Mouse (Mus musculus): ENCODE measurements around the gene Kif26b. TPM values are rescaled to one million over a fixed set of nuclear protein-coding genes. Genes with fewer than 3 reads are reported as not detected.

Gene Kif26b
- polyA plus RNA-seq, 1 experiment from 2014 or later: 10.2 TPM

DNA sequence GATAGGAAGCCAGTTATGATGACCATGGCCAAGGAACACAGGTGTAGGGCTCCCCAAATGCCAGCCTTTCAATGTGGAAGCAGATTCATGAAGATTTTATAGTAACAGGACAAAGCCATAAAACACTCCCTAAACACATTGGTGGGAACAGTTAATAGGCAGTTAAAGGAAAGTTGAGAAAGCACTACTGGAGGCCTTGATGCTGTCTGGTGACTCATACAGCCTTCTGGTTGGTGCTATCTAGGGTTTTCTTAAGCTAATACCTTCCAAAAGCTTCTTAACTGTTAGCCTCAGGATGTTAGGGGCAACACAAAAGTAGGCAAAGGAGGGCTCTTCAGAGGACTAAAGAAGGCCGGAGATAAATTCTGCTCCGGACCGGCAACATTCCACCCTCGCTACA, 366.7 kb downstream of the Kif26b start:
- Histone ChIP-seq H3K27me3 (replicated peaks; ENCODE audit: low read depth, poor library complexity, severe bottlenecking) (no peaks in the 10 kb centered on the region), H3K36me3 (replicated peaks) (peaks cover 4% of the 10 kb centered on the region; the same call in 1 of the 2 replicates), H3K4me3 (no peak overlapping the region), H3K9me3 (no peaks in the 10 kb centered on the region), H3K27ac (replicated peaks) (no peak overlapping the region), H3K4me1 (no peaks in the 10 kb centered on the region)
- DNase-seq (ENCODE audit: low spot score): no peak
- 96% methylated on average over 4 of the region's 4 CpGs for WGBS

DNA sequence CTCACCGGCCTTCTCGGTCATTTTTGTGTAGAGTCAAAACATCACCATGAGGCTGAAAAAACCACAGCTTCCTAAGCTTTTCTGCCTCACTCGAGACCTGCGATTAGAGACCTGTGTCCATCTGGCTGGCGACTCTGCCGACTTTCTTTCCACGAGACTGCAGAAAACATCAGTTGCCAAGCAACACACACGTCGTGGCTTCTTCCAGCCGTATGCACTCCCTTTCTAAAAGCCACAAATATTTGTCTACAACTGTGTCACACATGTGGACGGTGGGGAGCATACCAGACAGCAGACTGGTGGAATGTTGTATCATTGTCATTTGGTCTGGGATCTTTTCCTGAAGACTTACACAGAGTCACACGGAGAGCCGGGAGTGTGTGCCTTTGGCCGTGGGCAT, 382.0 kb downstream of the Kif26b start:
- WGBS: 82% methylated on average over 14 of the region's 14 CpGs
- peaks cover 14% of the 10 kb centered on the region for H3K27me3 ChIP-seq (replicated peaks; ENCODE audit: low read depth, poor library complexity, severe bottlenecking)
- H3K36me3 ChIP-seq (replicated peaks): peaks cover 25% of the 10 kb centered on the region
- no peaks in the 10 kb centered on the region for H3K9me3 ChIP-seq
- no peaks in the 10 kb centered on the region for H3K4me1 ChIP-seq
- no peak overlapping the region for H3K27ac ChIP-seq (replicated peaks)
- no peak for DNase-seq (ENCODE audit: low spot score)
- no peak overlapping the region for H3K4me3 ChIP-seq

DNA sequence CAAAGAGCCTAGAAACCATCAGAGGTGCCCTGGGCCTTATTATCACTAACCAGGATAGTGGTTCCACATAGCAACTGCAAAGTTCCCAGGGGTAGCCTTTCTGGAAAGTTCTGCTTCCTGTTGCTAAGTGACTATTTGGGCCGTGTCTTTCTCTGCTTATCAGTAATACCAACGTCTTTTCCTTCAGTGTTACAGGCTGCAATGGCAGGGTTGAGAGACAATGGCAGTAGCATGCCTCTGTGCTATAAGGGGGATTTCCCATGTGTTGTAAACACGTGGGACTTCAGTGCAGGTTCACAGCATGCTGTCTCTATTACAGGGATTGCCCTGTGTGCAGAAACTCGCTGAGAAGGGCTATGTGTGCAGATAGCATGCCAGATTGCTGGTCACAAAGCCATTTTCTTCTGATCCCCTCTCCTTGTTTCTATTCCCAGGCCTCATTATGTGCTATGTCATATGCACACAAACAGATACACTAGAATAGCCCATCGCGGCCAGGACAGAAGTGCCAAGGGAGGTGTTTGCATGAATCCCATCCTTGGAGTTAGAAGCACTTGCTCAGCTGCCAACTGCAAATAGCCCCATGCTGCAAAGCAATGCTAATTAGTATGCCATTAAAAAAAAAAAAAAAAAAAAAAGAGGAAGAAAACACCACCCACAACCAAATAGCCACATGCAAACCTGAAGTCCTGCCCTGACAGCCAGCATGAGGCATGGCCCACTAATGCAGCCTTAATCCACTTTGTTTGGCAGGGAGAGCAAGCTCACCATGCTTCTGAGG, 384.2 kb downstream of the Kif26b start:
- peaks cover 46% of the 10 kb centered on the region for H3K36me3 ChIP-seq (replicated peaks)
- peaks cover 36% of the 10 kb centered on the region for H3K27me3 ChIP-seq (replicated peaks; ENCODE audit: low read depth, poor library complexity, severe bottlenecking)
- H3K27ac ChIP-seq (replicated peaks): no peak overlapping the region
- 77% methylated on average over 6 of the region's 6 CpGs for WGBS
- no peaks in the 10 kb centered on the region for H3K9me3 ChIP-seq
- DNase-seq (ENCODE audit: low spot score): no peak
- peaks cover 12% of the 10 kb centered on the region for H3K4me1 ChIP-seq
- H3K4me3 ChIP-seq: no peak overlapping the region

DNA sequence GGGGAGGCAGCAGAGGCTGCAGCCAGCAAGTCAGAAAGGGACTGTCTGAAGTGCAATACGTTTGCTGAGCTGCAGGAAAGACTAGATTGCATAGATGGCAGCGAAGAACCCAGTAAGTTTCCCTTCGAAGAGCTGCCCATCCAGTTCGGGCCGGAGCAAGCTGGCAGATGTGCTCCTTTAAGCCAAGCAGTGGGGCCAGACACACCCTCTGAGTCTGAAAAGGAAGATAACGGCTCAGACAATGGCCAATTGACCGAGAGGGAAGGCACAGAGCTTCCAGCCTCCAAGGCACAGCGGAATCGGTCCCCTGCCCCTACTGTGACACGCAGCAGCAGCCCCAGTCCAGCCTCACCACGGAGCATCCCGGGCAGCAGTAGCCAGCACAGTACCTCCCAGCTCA, 386.1 kb downstream of the Kif26b start:
- Histone ChIP-seq H3K27ac (replicated peaks) (0 out of 2 replicates have a peak overlapping the region, but pooled peaks have one; percentile 40), H3K36me3 (replicated peaks) (peaks cover 59% of the 10 kb centered on the region)
- 54% methylated on average over 12 of the region's 12 CpGs for WGBS

DNA sequence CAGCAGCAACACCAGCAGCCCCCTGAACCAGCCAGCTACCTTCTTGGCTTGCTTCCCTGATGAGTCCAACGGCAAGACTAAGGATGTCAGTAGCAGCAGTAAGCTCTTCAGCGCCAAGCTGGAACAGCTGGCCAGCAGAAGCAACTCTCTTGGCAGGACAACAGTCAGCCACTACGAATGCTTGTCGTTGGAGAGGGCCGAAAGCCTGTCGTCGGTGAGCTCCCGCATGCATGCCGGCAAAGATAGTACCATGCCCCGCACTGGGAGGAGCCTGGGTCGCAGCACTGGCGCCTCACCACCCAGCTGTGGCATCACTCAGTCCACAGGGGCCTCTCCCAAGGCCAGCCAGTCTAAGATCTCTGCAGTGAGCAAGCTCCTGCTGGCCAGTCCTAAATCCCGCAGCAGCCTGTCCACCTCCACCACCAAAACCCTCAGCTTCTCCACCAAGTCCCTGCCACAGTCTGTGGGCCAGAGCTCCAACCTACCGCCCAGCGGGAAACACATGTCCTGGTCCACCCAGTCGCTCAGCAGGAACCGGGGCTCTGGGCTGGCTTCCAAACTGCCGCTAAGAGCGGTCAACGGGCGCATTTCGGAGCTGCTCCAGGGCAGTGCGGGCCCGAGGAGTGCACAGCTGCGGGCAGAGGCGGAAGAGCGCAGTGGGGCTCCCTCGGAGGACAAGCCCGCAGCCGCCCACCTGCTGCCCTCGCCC, 388.4 kb downstream of the Kif26b start:
- Histone ChIP-seq H3K27ac (replicated peaks) (peak overlapping the region; percentile 51), H3K4me3 (peak overlapping the region; percentile 12; the same call in 1 of the 2 replicates), H3K36me3 (replicated peaks) (peaks cover 59% of the 10 kb centered on the region), H3K4me1 (peaks cover 12% of the 10 kb centered on the region), H3K27me3 (replicated peaks; ENCODE audit: low read depth, poor library complexity, severe bottlenecking) (peaks cover 42% of the 10 kb centered on the region), H3K9me3 (no peaks in the 10 kb centered on the region)
- DNase-seq (ENCODE audit: low spot score): no peak
- WGBS: 57% methylated on average over 31 of the region's 31 CpGs

More for the DNA sequence above, 386.1 kb downstream of the Kif26b start:
- Histone ChIP-seq H3K4me3 (no peak overlapping the region), H3K4me1 (peaks cover 12% of the 10 kb centered on the region), H3K9me3 (no peaks in the 10 kb centered on the region), H3K27me3 (replicated peaks; ENCODE audit: low read depth, poor library complexity, severe bottlenecking) (peaks cover 42% of the 10 kb centered on the region)
- no peak for DNase-seq (ENCODE audit: low spot score)

DNA sequence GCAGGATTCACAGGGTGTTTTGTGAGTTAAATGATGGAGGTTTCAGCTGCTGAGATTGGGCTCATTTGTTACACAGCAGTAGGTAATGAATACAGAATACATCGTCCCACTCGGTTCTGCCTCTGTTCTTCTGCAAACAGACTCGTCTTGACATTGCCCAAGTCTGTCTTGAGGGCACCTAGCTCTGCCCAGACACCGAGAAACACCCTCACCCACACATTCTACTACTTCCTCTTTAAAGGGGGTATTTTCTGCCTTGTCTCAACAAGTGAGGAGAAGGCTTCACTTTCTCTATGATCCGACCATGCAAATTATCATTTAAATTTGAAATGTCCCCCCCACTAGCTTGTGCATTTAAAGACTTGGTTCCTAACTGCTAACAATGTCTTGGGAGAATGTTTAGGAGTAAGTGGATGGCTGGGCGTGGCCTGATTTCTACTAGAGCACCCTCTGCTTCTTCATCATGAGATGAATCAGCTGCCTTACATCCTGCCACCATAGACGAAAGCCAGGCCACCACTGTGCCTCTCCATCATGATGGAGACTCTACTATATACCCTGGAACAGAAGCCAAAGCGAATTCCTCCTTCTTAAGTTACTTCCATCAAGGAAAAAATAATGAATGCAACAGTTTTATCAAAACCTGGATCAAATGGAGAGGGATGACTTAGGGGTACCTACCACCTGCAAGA, 395.7 kb downstream of the Kif26b start:
- 83% methylated on average over 8 of the region's 8 CpGs for WGBS
- Histone ChIP-seq H3K27ac (replicated peaks) (no peak overlapping the region), H3K4me1 (no peaks in the 10 kb centered on the region), H3K4me3 (no peak overlapping the region), H3K27me3 (replicated peaks; ENCODE audit: low read depth, poor library complexity, severe bottlenecking) (no peaks in the 10 kb centered on the region), H3K9me3 (no peaks in the 10 kb centered on the region), H3K36me3 (replicated peaks) (peaks cover 26% of the 10 kb centered on the region; the same call in 1 of the 2 replicates)
- no peak for DNase-seq (ENCODE audit: low spot score)

DNA sequence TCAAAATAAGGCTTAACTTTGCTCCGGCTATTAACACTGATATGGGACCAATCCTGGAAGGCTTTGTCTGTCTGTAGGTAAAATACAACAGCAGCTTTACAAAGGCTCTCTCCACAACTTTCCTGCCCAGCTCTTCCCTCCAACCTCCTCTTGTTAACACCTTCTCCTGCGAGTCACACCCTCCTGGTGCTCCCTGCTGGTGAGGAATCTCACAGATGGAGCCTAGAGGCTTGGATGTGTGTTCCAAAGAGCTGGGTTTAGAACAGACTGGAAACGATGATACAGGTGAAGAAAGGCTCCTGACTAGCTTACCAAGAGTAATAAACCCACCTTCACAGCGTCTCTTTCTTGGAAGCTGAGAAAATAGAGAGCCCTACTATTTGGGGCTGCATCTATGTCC, 400.6 kb downstream of the Kif26b start:
- DNase-seq (ENCODE audit: low spot score): no peak
- H3K4me1 ChIP-seq: no peaks in the 10 kb centered on the region
- H3K9me3 ChIP-seq: no peaks in the 10 kb centered on the region
- peaks cover 70% of the 10 kb centered on the region for H3K36me3 ChIP-seq (replicated peaks)
- no peaks in the 10 kb centered on the region for H3K27me3 ChIP-seq (replicated peaks; ENCODE audit: low read depth, poor library complexity, severe bottlenecking)
- WGBS: 74% methylated on average over 4 of the region's 4 CpGs
- H3K27ac ChIP-seq (replicated peaks): no peak overlapping the region
- no peak overlapping the region for H3K4me3 ChIP-seq

DNA sequence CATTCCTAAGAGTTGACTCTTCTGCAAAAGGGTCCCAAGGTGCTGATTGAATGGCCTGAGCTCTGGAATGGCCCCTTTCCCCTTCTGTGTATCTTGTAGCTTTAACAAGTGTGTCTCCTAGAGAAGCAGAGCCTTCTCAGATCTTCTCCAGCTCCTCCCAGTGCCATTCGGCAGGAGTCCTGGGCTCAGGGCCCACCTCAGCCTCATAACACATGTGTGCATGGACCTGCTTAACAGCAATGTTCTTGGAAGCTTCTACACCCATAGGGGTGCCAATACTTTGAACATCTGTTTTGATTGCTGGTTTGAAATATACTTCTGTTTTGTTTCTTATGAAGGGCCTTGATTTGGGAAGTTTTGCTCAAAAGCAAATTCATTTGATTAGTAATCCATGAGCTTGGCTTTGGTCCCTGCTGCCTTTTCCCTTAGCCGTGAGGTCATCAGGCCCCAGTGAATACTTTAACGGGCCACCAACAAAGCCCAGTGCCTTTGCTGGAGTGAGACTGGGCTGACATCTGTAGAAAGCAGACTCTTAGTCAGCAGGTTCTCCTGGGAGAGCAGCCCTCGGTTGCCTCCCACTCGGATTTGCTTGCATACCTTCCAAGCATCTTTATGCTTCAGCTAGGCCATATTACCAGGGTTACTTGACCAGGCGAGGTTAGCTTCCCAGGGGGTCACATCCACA, 405.2 kb downstream of the Kif26b start:
- Histone ChIP-seq H3K4me3 (no peak overlapping the region), H3K9me3 (no peaks in the 10 kb centered on the region), H3K4me1 (peaks cover 7% of the 10 kb centered on the region; the same call in 1 of the 2 replicates), H3K27ac (replicated peaks) (no peak overlapping the region), H3K27me3 (replicated peaks; ENCODE audit: low read depth, poor library complexity, severe bottlenecking) (no peaks in the 10 kb centered on the region), H3K36me3 (replicated peaks) (peaks cover 55% of the 10 kb centered on the region)
- 86% methylated on average over 6 of the region's 6 CpGs for WGBS
- DNase-seq (ENCODE audit: low spot score): no peak

DNA sequence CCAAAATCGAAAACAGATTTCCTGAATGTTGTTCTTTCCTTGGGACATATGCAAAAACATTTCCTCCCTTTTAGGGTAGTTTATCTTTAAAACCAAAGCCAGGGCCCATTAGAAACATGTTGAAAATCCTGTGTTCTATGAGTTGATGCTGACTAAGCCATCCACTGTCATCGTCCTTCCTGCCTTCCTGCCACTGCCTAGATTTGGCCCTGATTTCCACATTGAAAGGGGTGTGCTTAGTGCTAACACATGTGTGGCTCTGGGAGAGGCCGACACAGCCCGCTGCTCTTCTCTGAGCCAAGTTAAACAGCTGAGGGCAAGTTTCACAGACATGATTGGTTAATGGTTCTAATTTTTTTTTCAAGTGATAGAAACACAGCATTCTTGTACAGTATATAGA, 407.5 kb downstream of the Kif26b start:
- Histone ChIP-seq H3K36me3 (replicated peaks) (peaks cover 34% of the 10 kb centered on the region), H3K4me1 (peaks cover 7% of the 10 kb centered on the region; the same call in 1 of the 2 replicates), H3K27ac (replicated peaks) (no peak overlapping the region), H3K4me3 (no peak overlapping the region), H3K9me3 (no peaks in the 10 kb centered on the region), H3K27me3 (replicated peaks; ENCODE audit: low read depth, poor library complexity, severe bottlenecking) (no peaks in the 10 kb centered on the region)
- no peak for DNase-seq (ENCODE audit: low spot score)
- WGBS: 67% methylated on average over 4 of the region's 4 CpGs

DNA sequence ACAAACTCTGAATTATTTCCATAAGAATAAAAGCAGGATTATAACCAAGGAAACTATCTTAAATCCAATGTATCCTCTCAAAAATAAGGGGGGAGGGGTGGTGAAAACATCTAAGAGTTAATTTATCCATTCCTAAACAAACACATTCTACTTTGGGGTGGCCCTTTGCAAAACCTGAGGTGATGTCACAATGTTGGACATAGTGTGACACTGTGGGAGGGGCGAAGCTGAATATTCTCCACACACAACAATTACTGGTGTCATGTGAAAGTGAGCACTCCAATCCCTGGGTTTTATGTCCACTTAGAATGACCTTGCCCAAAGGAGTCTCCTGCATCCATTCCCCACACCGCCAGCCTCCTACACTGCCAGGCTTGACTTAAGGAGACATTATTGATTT, 408.1 kb downstream of the Kif26b start:
- DNase-seq (ENCODE audit: low spot score): no peak

DNA sequence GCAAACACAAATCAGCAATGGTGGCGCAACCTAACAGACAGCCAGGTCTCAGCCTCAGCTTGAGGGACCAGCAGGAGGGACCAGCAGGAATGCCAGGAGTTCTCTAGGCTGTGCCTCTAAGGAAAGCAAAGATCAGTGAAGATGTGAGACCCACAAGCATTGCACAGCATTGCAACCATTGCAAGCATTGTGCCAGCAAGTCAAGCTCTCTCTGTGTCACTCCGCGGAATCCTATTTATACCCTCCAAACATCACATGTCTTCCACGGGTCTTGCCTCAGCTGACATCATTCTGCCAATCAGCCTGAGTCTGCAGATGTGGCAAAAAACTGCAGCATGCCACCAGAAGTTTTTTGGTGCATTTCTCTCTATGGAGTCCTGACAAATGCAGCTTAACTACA, 411.4 kb downstream of the Kif26b start:
- Histone ChIP-seq H3K27me3 (replicated peaks; ENCODE audit: low read depth, poor library complexity, severe bottlenecking) (no peaks in the 10 kb centered on the region), H3K27ac (replicated peaks) (no peak overlapping the region), H3K4me1 (peaks cover 25% of the 10 kb centered on the region), H3K36me3 (replicated peaks) (no peaks in the 10 kb centered on the region; the same call in 1 of the 2 replicates), H3K4me3 (no peak overlapping the region), H3K9me3 (no peaks in the 10 kb centered on the region)
- WGBS: 90% methylated on average over 4 of the region's 4 CpGs
- DNase-seq (ENCODE audit: low spot score): no peak

More for the DNA sequence above, 408.1 kb downstream of the Kif26b start:
- Histone ChIP-seq H3K27ac (replicated peaks) (no peak overlapping the region), H3K27me3 (replicated peaks; ENCODE audit: low read depth, poor library complexity, severe bottlenecking) (no peaks in the 10 kb centered on the region), H3K4me3 (no peak overlapping the region), H3K9me3 (no peaks in the 10 kb centered on the region), H3K36me3 (replicated peaks) (peaks cover 29% of the 10 kb centered on the region), H3K4me1 (peaks cover 12% of the 10 kb centered on the region)
- 91% methylated on average over 2 of the region's 2 CpGs for WGBS

All from embryonic facial prominence, embryonic 10.5 days (tissue).